Mouse (Mus musculus): ENCODE results near the gene Tes3-ps.

Gene Tes3-ps

DNA sequence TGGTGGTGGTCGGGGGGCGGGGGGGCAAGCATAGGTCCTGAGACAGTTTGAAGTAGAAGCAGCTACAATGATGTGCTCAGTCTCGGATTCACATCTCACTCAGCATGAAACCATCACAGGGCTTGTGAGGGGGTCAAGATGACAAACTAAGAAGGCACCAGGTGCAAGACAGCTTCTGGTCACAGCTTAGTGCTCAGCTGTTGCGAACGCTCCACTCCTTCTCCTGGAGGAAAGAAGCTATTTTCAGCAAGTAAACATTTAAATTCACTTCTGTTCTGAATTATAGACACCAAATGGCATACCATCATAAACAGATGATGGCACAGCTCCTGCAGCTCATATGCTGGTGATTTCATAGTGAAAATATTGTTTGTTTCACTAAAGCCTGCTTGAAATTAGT is 7.7 kb upstream of the Tes3-ps start:
- no peak for DNase-seq (ENCODE audit: low read depth, low spot score)

DNA sequence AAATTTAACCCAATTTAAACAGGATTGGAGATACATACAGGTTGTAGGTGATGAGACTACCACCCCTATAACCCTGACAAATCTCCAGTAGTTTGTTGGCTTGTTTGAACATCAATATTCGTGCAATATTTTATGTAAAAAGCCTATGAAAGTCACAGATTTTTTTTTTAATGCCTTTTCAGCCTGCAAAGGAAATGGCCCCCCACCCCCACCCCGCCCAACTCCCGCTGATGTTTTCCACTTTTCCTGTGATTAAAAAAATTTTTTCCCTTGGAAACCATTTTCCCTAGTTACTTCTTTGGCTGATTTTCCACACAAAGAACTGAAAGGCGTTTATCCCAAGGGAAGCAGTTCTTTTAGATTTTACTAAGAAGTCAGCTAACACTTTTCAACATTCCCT is 11.4 kb downstream of the Tes3-ps start, which contains the start of gene Ecm2:
Gene Ecm2, plus strand, starts transcription at position 301 of the 400 bp plus-strand sequence.
- no peak for DNase-seq (ENCODE audit: low read depth, low spot score)

DNA sequence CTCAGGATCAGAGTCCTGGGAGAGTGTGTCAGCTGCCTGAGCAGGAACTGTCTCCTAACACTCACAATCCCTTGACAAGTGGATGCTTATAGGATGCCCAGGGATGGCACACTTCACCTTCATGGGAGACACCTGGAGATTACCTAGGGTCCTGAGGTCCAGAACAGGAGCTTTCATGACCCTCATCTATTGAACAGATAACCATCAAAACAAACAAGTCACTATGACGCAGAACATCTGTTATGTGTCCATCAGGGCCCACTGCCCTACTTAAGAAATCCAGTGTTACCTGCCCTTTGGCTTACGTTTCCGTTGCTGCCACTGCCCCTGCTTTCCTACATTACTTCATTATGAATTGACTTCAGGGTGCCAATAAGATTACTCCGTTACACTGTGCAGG is 12.7 kb downstream of the Tes3-ps start:
- DNase-seq (ENCODE audit: low read depth, low spot score) = no peak

DNA sequence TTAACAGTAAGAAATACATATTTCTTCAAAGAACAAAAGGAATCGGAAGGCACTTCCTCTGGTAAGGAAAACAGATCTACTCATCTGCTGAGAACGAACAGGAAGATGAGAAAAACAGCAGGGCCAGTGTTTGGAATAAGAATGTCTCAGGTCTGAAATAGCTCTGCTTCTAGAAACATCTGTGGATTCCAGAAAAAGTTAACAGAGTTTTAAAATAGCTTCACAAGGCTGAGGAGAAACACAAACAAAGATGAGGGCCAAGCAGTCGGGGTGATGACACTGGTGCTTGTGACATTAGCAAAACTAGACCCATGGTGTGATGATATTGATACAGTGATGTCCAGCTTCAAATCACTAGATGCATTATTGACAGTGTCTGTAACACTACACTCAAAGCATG is 14.1 kb downstream of the Tes3-ps start:
- no peak for DNase-seq (ENCODE audit: low read depth, low spot score)

DNA sequence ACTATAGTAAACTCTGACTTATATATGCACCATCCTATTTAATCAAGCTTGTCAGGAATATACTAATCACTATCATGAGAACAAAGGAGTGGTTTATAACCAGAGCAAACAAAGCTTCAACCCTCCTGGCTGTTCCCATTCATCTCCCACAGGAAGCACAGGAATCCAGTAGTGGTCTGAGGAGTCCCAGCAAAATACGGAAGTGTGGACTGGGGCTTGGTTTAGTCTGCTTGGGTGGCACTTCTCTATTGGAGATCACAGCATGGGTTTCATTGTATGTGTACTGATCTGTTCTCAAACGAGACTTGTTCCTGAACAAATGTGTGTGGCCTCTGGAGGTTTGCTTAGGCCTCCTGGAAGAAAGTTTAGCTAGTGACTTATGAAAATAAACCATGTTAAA is 25.6 kb downstream of the Tes3-ps start:
- no peak for DNase-seq (ENCODE audit: low read depth, low spot score)

DNA sequence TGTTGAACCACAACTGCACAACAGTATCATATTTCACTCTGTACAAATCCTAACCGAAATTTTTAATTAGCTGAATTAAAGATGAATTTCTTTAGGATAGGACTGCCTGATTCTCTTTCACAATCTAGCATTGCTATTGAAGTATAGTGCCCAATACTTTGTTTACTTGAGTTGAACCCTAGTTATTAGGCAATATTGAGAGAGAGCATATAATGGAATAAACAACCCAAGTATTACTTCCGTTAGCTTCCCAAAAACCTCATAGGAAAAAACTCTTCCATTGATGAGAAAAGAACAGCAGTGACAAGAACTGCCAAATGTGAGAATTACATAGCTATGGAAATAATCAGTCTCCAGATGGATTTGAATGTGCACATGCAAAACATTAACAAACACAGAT is 33.1 kb downstream of the Tes3-ps start:
- no peak for DNase-seq (ENCODE audit: low read depth, low spot score)

DNA sequence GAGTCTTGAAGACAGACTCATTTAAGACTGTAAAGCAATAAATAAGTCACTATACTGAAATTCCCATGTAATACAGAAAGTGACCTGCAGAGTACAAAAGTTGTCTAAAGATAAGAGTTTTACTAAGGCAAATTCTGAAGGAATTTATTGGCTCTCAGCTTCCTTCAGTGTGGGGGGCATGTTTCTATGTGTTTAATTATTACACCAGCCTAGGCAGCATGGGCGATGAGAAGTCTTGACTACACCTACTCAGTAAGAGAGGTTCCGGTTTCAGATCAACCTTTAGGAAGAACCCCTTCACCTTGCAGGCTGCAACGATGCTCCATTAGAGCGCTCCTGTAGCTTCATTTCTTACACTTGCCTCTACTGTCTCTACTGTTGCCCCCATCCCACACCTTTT is 37.5 kb downstream of the Tes3-ps start:
- DNase-seq (ENCODE audit: low read depth, low spot score) = no peak

DNA sequence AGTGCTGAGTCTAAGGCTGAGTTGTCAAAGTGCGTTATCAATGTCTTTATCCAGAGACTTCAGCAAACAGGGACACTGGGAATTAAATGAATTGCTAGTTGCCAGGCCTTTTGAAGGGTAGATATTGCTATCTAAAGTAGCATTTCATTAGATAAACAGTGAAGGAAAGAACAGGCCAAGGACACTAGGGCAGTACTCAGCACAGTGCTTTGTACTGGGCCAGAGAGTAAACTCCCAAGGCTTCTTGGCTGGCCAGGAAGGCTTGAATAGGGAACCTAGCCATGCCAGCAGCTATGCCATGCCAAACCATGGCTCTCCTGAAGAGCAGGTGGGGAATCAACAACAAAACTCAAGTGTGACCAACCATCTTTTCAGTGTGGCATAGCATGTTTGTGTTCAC is 43.8 kb downstream of the Tes3-ps start:
- no peak for DNase-seq (ENCODE audit: low read depth, low spot score)

DNA sequence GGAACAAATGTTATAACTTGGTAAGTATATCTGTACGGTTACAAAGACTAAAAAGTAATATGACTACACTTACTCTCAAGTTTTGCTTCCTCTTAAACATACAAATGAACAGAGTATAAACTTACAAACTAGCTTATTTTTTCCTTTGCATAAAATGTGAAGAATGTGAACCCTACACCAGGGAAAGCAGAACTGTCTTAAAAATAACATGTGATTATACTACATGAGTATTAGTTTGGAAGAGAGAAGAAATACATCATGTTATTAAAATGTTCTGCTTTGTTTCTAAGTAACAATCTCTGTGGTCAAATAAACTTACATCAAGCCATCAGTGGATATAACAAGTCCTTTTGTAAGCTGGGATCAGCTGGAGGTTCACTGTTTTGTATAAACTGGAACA is 45.6 kb downstream of the Tes3-ps start:
- no peak for DNase-seq (ENCODE audit: low read depth, low spot score)

DNA sequence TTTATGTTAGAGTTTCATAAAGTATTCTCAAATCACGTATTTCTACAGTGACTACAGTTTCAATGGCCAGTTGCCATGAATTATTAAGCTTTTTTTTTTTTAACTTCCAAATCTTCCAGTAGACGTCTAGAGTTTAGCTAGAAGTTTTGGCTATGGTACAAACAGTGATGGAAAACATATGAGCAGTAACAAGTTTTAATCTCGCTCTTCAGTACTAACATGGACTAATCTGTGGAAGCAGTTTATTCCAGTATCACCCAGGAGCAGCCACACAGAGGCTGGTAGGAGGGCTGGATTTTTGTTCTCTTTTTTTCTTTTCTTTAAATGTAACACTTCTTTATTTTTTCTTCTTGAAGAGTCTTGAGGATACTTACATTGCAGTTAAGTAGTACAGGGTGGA is 51.2 kb downstream of the Tes3-ps start, which contains the start of gene Aspn:
Gene Aspn, plus strand, starts transcription at position 165 of the 400 bp plus-strand sequence.
- peak; percentile 84 for DNase-seq (ENCODE audit: low read depth, low spot score)

DNA sequence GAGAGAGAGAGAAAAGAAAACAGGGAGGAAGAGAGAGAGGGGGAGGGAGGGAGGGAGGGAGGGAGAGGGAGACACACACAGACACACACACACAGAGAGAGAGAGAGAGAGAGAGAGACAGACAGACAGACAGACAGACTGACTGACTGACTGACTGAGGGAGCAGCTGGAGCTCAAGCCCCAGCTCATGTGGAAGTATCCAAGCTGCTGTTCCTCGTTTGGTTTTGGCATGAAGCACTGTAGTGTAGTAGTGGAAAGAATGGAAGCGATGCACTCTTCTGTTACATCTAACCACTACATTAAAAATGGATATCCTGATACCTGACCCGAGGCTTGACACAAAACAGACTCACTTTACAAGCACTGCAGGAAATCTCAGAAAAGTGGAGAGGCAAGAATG is 52.5 kb downstream of the Tes3-ps start:
- DNase-seq (ENCODE audit: low read depth, low spot score) = peak; percentile 56
